Mouse (Mus musculus): Measurements from ENCODE around the gene Cdh26. TPM values are rescaled to one million over a fixed set of nuclear protein-coding genes. Genes with fewer than 3 reads are reported as not detected.

The Cdh26 gene
- polyA plus RNA-seq, 1 experiment from 2014 or later = 0.18 TPM

DNA sequence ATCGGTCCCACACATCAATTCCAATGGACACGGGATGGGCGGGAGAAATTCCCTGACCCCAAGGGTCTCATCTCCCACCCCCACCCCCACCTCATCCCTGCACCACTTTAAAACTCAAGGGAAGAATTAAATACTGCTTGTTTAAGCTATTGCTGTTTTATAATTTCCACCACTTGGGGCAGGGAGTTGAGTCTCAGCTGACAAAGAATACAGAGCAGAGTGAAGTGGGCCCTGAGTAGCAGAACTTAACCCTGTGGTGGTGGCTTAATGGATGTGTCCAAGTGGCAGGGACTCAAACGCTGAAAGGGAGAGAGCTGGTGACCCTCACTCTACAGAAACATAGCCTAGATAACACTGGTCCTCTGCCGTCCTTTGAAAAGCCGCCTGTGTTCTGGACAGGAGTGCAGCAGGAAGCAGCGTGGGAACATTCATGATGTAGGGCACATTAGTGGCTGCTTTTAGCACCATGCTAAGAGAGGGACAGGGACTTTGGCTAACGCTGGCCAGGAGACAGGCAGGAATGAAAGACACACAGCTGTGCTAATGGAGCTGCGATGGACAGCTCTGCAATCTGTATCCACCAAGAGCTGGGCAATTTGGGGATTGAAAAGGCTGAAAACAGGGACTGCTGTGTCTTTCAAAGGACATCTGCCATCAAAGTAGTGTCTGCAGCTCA is 60.1 kb downstream of the Cdh26 start:
- Histone ChIP-seq H3K4me2 (replicated peaks) (no peak overlapping the region), H3K27ac (replicated peaks) (no peak overlapping the region), H3K9me3 (no peaks in the 10 kb centered on the region), H3K9ac (replicated peaks) (no peak overlapping the region), H3K27me3 (no peaks in the 10 kb centered on the region), H3K36me3 (no peaks in the 10 kb centered on the region), H3K4me1 (no peaks in the 10 kb centered on the region), H3K4me3 (no peak overlapping the region)
- WGBS = 77% methylated on average over 9 of the region's 9 CpGs
- ATAC-seq (ENCODE audit: low FRiP score, low read depth) = no peak

- H3K4me3 ChIP-seq = no peak overlapping the region
- H3K9ac ChIP-seq (replicated peaks) = no peak overlapping the region
- no peaks in the 10 kb centered on the region for H3K27me3 ChIP-seq
- H3K4me1 ChIP-seq = peaks cover 10% of the 10 kb centered on the region; the same call in 1 of the 2 replicates
- ATAC-seq (ENCODE audit: low FRiP score, low read depth) = no peak
- WGBS = 76% methylated on average over 11 of the region's 11 CpGs
- H3K9me3 ChIP-seq = no peaks in the 10 kb centered on the region
- H3K27ac ChIP-seq (replicated peaks) = no peak overlapping the region
- no peaks in the 10 kb centered on the region for H3K36me3 ChIP-seq
- no peak overlapping the region for H3K4me2 ChIP-seq (replicated peaks)
These were observed 63.7 kb downstream of the Cdh26 start for GRCm38 (mm10) chr2:178494066-178494465.

GRCm38 (mm10) chr2:178495816-178496215 is 65.5 kb downstream of the Cdh26 start:
- Histone ChIP-seq H3K36me3 (no peaks in the 10 kb centered on the region), H3K9me3 (no peaks in the 10 kb centered on the region), H3K9ac (replicated peaks) (no peak overlapping the region), H3K4me2 (replicated peaks) (no peak overlapping the region), H3K4me1 (peaks cover 10% of the 10 kb centered on the region; the same call in 1 of the 2 replicates), H3K27ac (replicated peaks) (no peak overlapping the region), H3K27me3 (no peaks in the 10 kb centered on the region), H3K4me3 (no peak overlapping the region)
- 91% methylated on average over 2 of the region's 2 CpGs for WGBS
- ATAC-seq (ENCODE audit: low FRiP score, low read depth) = no peak

GRCm38 (mm10) chr2:178497900-178498299 is 67.6 kb downstream of the Cdh26 start:
- Histone ChIP-seq H3K27me3 (no peaks in the 10 kb centered on the region), H3K27ac (replicated peaks) (no peak overlapping the region), H3K4me3 (no peak overlapping the region), H3K36me3 (no peaks in the 10 kb centered on the region), H3K4me2 (replicated peaks) (no peak overlapping the region), H3K9me3 (no peaks in the 10 kb centered on the region), H3K9ac (replicated peaks) (no peak overlapping the region), H3K4me1 (peaks cover 10% of the 10 kb centered on the region; the same call in 1 of the 2 replicates)
- ATAC-seq (ENCODE audit: low FRiP score, low read depth) = no peak
- WGBS = 78% methylated on average over 1 of the region's 1 CpGs

DNA sequence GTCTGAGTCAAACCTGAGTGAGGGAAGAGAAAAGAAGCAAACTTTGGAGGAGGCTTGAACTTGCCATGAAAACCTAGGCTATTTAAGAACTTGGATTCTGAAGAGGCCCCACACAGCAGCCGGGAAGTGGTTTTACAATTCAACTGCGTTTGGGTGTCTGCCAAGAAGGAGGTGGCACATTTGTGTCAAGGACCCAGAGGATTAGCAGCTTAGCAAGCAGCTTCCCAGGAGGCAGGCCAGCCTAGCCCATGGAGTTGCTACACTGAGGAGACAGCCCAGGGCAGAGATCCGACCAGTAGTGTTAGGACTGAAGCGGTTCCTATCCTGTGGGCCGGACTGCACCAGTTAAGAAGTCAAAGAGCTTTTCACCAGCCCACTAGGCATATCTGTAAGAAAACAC is 68.1 kb downstream of the Cdh26 start:
- no peaks in the 10 kb centered on the region for H3K36me3 ChIP-seq
- H3K27ac ChIP-seq (replicated peaks) = no peak overlapping the region
- no peaks in the 10 kb centered on the region for H3K27me3 ChIP-seq
- no peak overlapping the region for H3K4me2 ChIP-seq (replicated peaks)
- H3K9me3 ChIP-seq = no peaks in the 10 kb centered on the region
- H3K4me1 ChIP-seq = peaks cover 10% of the 10 kb centered on the region; the same call in 1 of the 2 replicates
- 57% methylated on average over 5 of the region's 5 CpGs for WGBS
- no peak overlapping the region for H3K9ac ChIP-seq (replicated peaks)
- H3K4me3 ChIP-seq = no peak overlapping the region
- peak; percentile 62 for ATAC-seq (ENCODE audit: low FRiP score, low read depth)

- Histone ChIP-seq H3K4me2 (replicated peaks) (no peak overlapping the region), H3K9me3 (no peaks in the 10 kb centered on the region), H3K27me3 (no peaks in the 10 kb centered on the region), H3K27ac (replicated peaks) (no peak overlapping the region), H3K4me1 (peaks cover 10% of the 10 kb centered on the region; the same call in 1 of the 2 replicates), H3K36me3 (no peaks in the 10 kb centered on the region), H3K4me3 (no peak overlapping the region), H3K9ac (replicated peaks) (no peak overlapping the region)
- WGBS = 71% methylated on average over 10 of the region's 10 CpGs
- ATAC-seq (ENCODE audit: low FRiP score, low read depth) = no peak
These were observed 72.1 kb downstream of the Cdh26 start for GRCm38 (mm10) chr2:178502469-178502868.

GRCm38 (mm10) chr2:178506056-178506455 is 75.7 kb downstream of the Cdh26 start:
- H3K9ac ChIP-seq (replicated peaks) = no peak overlapping the region
- H3K4me2 ChIP-seq (replicated peaks) = no peak overlapping the region
- no peak overlapping the region for H3K27ac ChIP-seq (replicated peaks)
- H3K4me3 ChIP-seq = no peak overlapping the region
- ATAC-seq (ENCODE audit: low FRiP score, low read depth) = no peak
- no peaks in the 10 kb centered on the region for H3K4me1 ChIP-seq
- 76% methylated on average over 12 of the region's 12 CpGs for WGBS
- H3K9me3 ChIP-seq = no peaks in the 10 kb centered on the region
- no peaks in the 10 kb centered on the region for H3K27me3 ChIP-seq
- no peaks in the 10 kb centered on the region for H3K36me3 ChIP-seq

GRCm38 (mm10) chr2:178507379-178508014 is 77.2 kb downstream of the Cdh26 start:
- WGBS = 45% methylated on average over 6 of the region's 6 CpGs
- no peaks in the 10 kb centered on the region for H3K36me3 ChIP-seq
- ATAC-seq (ENCODE audit: low FRiP score, low read depth) = peak; percentile 65; the same call in 1 of the 2 replicates
- H3K4me3 ChIP-seq = no peak overlapping the region
- no peaks in the 10 kb centered on the region for H3K4me1 ChIP-seq
- H3K9ac ChIP-seq (replicated peaks) = no peak overlapping the region
- no peak overlapping the region for H3K27ac ChIP-seq (replicated peaks)
- H3K9me3 ChIP-seq = no peaks in the 10 kb centered on the region
- no peak overlapping the region for H3K4me2 ChIP-seq (replicated peaks)
- H3K27me3 ChIP-seq = no peaks in the 10 kb centered on the region

DNA sequence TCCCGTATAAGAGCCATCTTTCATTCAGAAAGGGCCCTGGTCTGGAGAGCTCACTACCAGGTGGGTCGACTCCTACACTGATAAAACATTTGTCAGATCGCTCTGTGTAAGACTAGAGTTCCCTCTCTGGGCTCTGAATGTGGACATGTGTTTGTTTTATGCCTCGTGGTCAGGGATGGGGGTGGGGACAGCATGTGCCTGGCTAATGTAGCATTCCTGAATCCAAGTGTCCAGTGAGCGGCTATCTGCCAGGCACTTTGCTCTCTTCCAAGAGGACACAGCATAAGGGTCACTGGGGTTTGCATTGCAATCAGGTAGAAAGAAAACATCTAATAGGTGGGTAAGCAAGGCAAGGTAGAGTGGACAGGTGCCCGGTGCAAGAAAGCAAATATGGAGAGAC is 77.9 kb downstream of the Cdh26 start:
- 79% methylated on average over 6 of the region's 6 CpGs for WGBS

DNA sequence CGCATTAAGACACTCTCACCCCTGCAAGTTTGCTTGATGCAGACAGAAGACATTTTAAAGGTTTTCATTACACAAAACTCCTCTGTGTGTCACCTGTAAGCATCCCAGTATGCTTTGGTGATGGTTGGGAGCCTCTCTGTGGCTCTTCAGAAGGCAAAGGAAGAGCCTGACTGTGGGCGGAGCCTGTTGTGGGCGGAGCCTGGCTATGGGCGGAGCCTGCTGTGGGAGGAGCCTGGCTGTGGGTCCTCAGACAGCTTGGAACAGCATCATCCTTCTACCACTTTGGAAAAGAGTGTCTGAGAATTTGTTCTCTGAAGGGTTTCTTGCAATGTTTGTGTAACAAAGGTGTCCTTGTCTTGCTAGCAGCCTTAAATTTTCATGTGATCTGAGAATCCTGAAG is 82.7 kb downstream of the Cdh26 start:
- 75% methylated on average over 4 of the region's 4 CpGs for WGBS
- Histone ChIP-seq H3K4me3 (no peak overlapping the region), H3K36me3 (no peaks in the 10 kb centered on the region), H3K9ac (replicated peaks) (no peak overlapping the region), H3K4me1 (0 out of 2 replicates have a peak, but pooled peaks cover 2% of the 10 kb centered on the region), H3K9me3 (no peaks in the 10 kb centered on the region), H3K27me3 (no peaks in the 10 kb centered on the region), H3K27ac (replicated peaks) (no peak overlapping the region), H3K4me2 (replicated peaks) (no peak overlapping the region)
- no peak for ATAC-seq (ENCODE audit: low FRiP score, low read depth)

More for the DNA sequence above, 77.9 kb downstream of the Cdh26 start:
- no peak overlapping the region for H3K4me2 ChIP-seq (replicated peaks)
- H3K9me3 ChIP-seq = no peaks in the 10 kb centered on the region
- no peaks in the 10 kb centered on the region for H3K4me1 ChIP-seq
- H3K27ac ChIP-seq (replicated peaks) = no peak overlapping the region
- H3K4me3 ChIP-seq = no peak overlapping the region
- H3K27me3 ChIP-seq = no peaks in the 10 kb centered on the region
- no peak for ATAC-seq (ENCODE audit: low FRiP score, low read depth)
- no peak overlapping the region for H3K9ac ChIP-seq (replicated peaks)
- H3K36me3 ChIP-seq = no peaks in the 10 kb centered on the region

- ATAC-seq (ENCODE audit: low FRiP score, low read depth) = no peak
- no peaks in the 10 kb centered on the region for H3K27me3 ChIP-seq
- H3K36me3 ChIP-seq = no peaks in the 10 kb centered on the region
- no peak overlapping the region for H3K9ac ChIP-seq (replicated peaks)
- no peaks in the 10 kb centered on the region for H3K9me3 ChIP-seq
- no peak overlapping the region for H3K4me2 ChIP-seq (replicated peaks)
- 69% methylated on average over 16 of the region's 16 CpGs for WGBS
- H3K27ac ChIP-seq (replicated peaks) = no peak overlapping the region
- 0 out of 2 replicates have a peak, but pooled peaks cover 2% of the 10 kb centered on the region for H3K4me1 ChIP-seq
- H3K4me3 ChIP-seq = no peak overlapping the region
These were observed 83.3 kb downstream of the Cdh26 start for GRCm38 (mm10) chr2:178513636-178514071.

DNA sequence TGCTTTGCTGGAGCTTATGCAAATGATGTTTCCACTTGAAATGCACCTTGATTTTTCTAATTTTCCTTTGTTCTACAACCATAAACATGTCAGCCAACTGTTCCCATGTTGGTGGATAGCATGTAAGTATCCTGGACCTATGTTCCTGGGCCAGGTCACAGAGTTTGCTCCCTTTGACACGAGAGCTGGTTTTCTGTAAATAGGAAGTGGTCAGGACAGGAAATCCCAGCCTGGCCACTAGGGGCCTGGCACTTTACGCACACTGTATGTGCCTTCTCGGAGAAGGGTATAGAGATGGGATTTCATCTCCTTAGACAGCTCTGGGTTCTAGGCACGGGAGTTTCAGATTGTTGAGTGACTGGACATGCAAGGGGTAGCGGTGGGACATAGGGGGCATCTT is 86.1 kb downstream of the Cdh26 start:
- no peak overlapping the region for H3K4me2 ChIP-seq (replicated peaks)
- H3K9me3 ChIP-seq = no peaks in the 10 kb centered on the region
- ATAC-seq (ENCODE audit: low FRiP score, low read depth) = no peak
- H3K9ac ChIP-seq (replicated peaks) = no peak overlapping the region
- 0 out of 2 replicates have a peak, but pooled peaks cover 2% of the 10 kb centered on the region for H3K4me1 ChIP-seq
- H3K27me3 ChIP-seq = no peaks in the 10 kb centered on the region
- no peak overlapping the region for H3K27ac ChIP-seq (replicated peaks)
- no peaks in the 10 kb centered on the region for H3K36me3 ChIP-seq
- H3K4me3 ChIP-seq = no peak overlapping the region
- WGBS = 75% methylated on average over 5 of the region's 5 CpGs

Data from midbrain, embryonic 12.5 days (tissue).